22 mouse cellular contexts compared by ENCODE assay signal in genomic region chr9:42080671-42081070, GRCm38 (mm10). TPM values are rescaled to one million over a fixed set of nuclear protein-coding genes. Genes with fewer than 3 reads are reported as not detected.
DNase-seq lines count a peak whose midpoint lies in the region; ATAC-seq and TF ChIP-seq lines count a peak whose summit lies in the region.
"Had no signal": no experiment of that assay in that cellular context is flagged by ENCODE, and none has a peak within 500 bp of the region (broad histone marks: within the 10 kb centered on the region; RNA-seq: fewer than 3 reads in every experiment).

No protein-coding gene starts in this region.

- H3K27ac ChIP-seq in hindbrain, postnatal 0 days, result 0 out of 2 replicates have a peak overlapping the region, but pooled peaks have one; percentile 20
- no peak overlapping the region for H3K27ac ChIP-seq in hindbrain, embryonic 11.5 days (ENCODE audit: low read depth, low read length)
- 0 out of 2 replicates have a peak overlapping the region, but pooled peaks have one; percentile 10 for H3K27ac ChIP-seq in embryonic facial prominence, embryonic 10.5 days (replicated peaks)
- peak overlapping the region; percentile 67 for H3K27ac ChIP-seq in kidney, adult 2 months (ENCODE audit: insufficient read depth, low read depth, low read length)
- H3K27ac ChIP-seq: embryonic facial prominence, embryonic 12.5 days; forebrain, embryonic 13.5 days; liver, embryonic 14.5 days; midbrain, embryonic 12.5 days; stomach, postnatal 0 days had no signal

- H3K36me3 ChIP-seq in hindbrain, postnatal 0 days (ENCODE audit: insufficient read depth, low read length), result no peaks in the 10 kb centered on the region; the same call in 1 of the 2 replicates
- H3K36me3 ChIP-seq in hindbrain, embryonic 11.5 days (ENCODE audit: control insufficient read depth, insufficient read depth, low read length), result no peaks in the 10 kb centered on the region
- H3K36me3 ChIP-seq in embryonic facial prominence, embryonic 10.5 days (replicated peaks), result peaks cover 3% of the 10 kb centered on the region; the same call in 1 of the 2 replicates
- no peaks in the 10 kb centered on the region for H3K36me3 ChIP-seq in kidney, adult 2 months (ENCODE audit: control insufficient read depth, insufficient read depth, low read length)
- H3K36me3 ChIP-seq: embryonic facial prominence, embryonic 12.5 days; midbrain, embryonic 12.5 days had no signal

- no peak for TF ChIP-seq POLR2A in kidney, adult 2 months (IDR thresholded peaks at IDR 0.05; ENCODE audit: low read depth, low read length)

- no peaks in the 10 kb centered on the region for H3K27me3 ChIP-seq in hindbrain, postnatal 0 days (ENCODE audit: insufficient read depth, low read length)
- H3K27me3 ChIP-seq in hindbrain, embryonic 11.5 days (ENCODE audit: control insufficient read depth, insufficient read depth, low read length), result no peaks in the 10 kb centered on the region
- no peaks in the 10 kb centered on the region for H3K27me3 ChIP-seq in embryonic facial prominence, embryonic 10.5 days (replicated peaks; ENCODE audit: low read depth, poor library complexity, severe bottlenecking)
- H3K27me3 ChIP-seq in kidney, adult 2 months (replicated peaks; ENCODE audit: control insufficient read depth, insufficient read depth, low read length), result no peaks in the 10 kb centered on the region
- H3K27me3 ChIP-seq: embryonic facial prominence, embryonic 12.5 days; forebrain, embryonic 13.5 days had no signal

- no peak overlapping the region for H3K4me3 ChIP-seq in hindbrain, postnatal 0 days (ENCODE audit: low read length)
- H3K4me3 ChIP-seq in hindbrain, embryonic 11.5 days (ENCODE audit: low read depth, low read length), result no peak overlapping the region
- H3K4me3 ChIP-seq in embryonic facial prominence, embryonic 10.5 days, result no peak overlapping the region
- H3K4me3 ChIP-seq in kidney, adult 2 months (ENCODE audit: insufficient read depth, low read depth, low read length), result no peak overlapping the region
- H3K4me3 ChIP-seq: embryonic facial prominence, embryonic 12.5 days; erythroblast, embryonic 14.5 days; forebrain, embryonic 13.5 days; midbrain, embryonic 12.5 days had no signal

- H3K9ac ChIP-seq in hindbrain, postnatal 0 days (replicated peaks; ENCODE audit: low read length), result no peak overlapping the region
- no peak overlapping the region for H3K9ac ChIP-seq in hindbrain, embryonic 11.5 days (ENCODE audit: low read depth, low read length)
- H3K9ac ChIP-seq: embryonic facial prominence, embryonic 12.5 days; forebrain, embryonic 13.5 days; liver, embryonic 14.5 days; lung, embryonic 14.5 days; midbrain, embryonic 12.5 days had no signal

- H3K4me2 ChIP-seq in hindbrain, postnatal 0 days (ENCODE audit: low read depth, low read length), result no peak overlapping the region
- no peak overlapping the region for H3K4me2 ChIP-seq in hindbrain, embryonic 11.5 days (replicated peaks; ENCODE audit: low read depth, low read length)
- H3K4me2 ChIP-seq: embryonic facial prominence, embryonic 12.5 days; forebrain, embryonic 13.5 days; lung, embryonic 14.5 days; midbrain, embryonic 12.5 days had no signal

- no peak for DNase-seq in hindbrain, postnatal 0 days (ENCODE audit: low spot score)
- DNase-seq in hindbrain, embryonic 11.5 days (ENCODE audit: low spot score), result no peak
- DNase-seq in embryonic facial prominence, embryonic 10.5 days (ENCODE audit: low spot score), result no peak
- peak; percentile 90 for DNase-seq in kidney, adult 2 months
- DNase-seq in kidney, postnatal 14 days, result peak; percentile 72
- no peak for DNase-seq in thymus, postnatal 14 days
- no peak for DNase-seq in spleen, postnatal 36 days (ENCODE audit: low spot score in 2 of 2)
- DNase-seq: adrenal gland, adult 2 months; cerebellum, adult 11 months; cerebellum, postnatal 10 days; heart, postnatal 36 days; lung, embryonic 14.5 days; right cerebral cortex, adult 18-20 months had no signal

- H3K4me1 ChIP-seq in hindbrain, postnatal 0 days (ENCODE audit: insufficient read depth, low read length), result no peaks in the 10 kb centered on the region
- H3K4me1 ChIP-seq in hindbrain, embryonic 11.5 days (replicated peaks; ENCODE audit: control insufficient read depth, insufficient read depth, low read length), result no peaks in the 10 kb centered on the region
- no peaks in the 10 kb centered on the region for H3K4me1 ChIP-seq in embryonic facial prominence, embryonic 10.5 days
- peaks cover 2% of the 10 kb centered on the region; the same call in 1 of the 2 replicates for H3K4me1 ChIP-seq in kidney, adult 2 months (ENCODE audit: control insufficient read depth, insufficient read depth, low read length)
- H3K4me1 ChIP-seq: forebrain, embryonic 13.5 days had no signal

- no peak for ATAC-seq in hindbrain, postnatal 0 days
- ATAC-seq in hindbrain, embryonic 11.5 days (ENCODE audit: low FRiP score), result no peak
- ATAC-seq: forebrain, embryonic 13.5 days; hindbrain, embryonic 16.5 days; intestine, embryonic 16.5 days had no signal

- no peak for TF ChIP-seq CTCF in hindbrain, postnatal 0 days (IDR thresholded peaks at IDR 0.05; ENCODE audit: low read depth)
- TF ChIP-seq CTCF in kidney, adult 2 months (conservative IDR thresholded peaks at IDR 0.05; ENCODE audit: insufficient read depth, insufficient read length, low read depth, low read length), result no peak

- H3K9me3 ChIP-seq in hindbrain, postnatal 0 days (ENCODE audit: low read length), result no peaks in the 10 kb centered on the region
- H3K9me3 ChIP-seq in hindbrain, embryonic 11.5 days (ENCODE audit: control insufficient read depth, low read length), result no peaks in the 10 kb centered on the region
- H3K9me3 ChIP-seq in embryonic facial prominence, embryonic 10.5 days, result no peaks in the 10 kb centered on the region
- H3K9me3 ChIP-seq: embryonic facial prominence, embryonic 12.5 days; forebrain, embryonic 13.5 days; midbrain, embryonic 12.5 days had no signal

- 66% methylated on average over 9 of the region's 9 CpGs for WGBS in hindbrain, postnatal 0 days
- 80% methylated on average over 9 of the region's 9 CpGs for WGBS in hindbrain, embryonic 11.5 days
- 82% methylated on average over 9 of the region's 9 CpGs for WGBS in embryonic facial prominence, embryonic 10.5 days
- WGBS in kidney, adult 2 months, result 33% methylated on average over 9 of the region's 9 CpGs

RNA-seq across cellular contexts. Expression of gene Sorl1, which starts 43.4 kb away (rescaled TPM):
- total RNA-seq in hindbrain, postnatal 0 days (2014; rRNA removed), result 25.6 and 27.7 TPM in 2 replicates
- polyA plus RNA-seq in hindbrain, postnatal 0 days (2015; fragmentation: Nextera tagmentation; extraction: Ambion mirVana), result 8.2 and 9.1 TPM in 2 replicates
- polyA plus RNA-seq in hindbrain, embryonic 11.5 days (2014; fragmentation: Nextera tagmentation; extraction: Ambion mirVana), result 7.4 and 7.6 TPM in 2 replicates
- polyA plus RNA-seq in embryonic facial prominence, embryonic 10.5 days (2016; fragmentation: Nextera tagmentation; extraction: Ambion mirVana), result 3.9 and 7.0 TPM in 2 replicates
- 58.1 and 80.7 TPM in 2 replicates for polyA plus RNA-seq in kidney, adult 2 months (2012; rRNA removed)
- total RNA-seq: MEL had no signal

Comparison
In these comparisons a context has a peak if more than half of its experiments do, and no peak if none do; other contexts are left out.
1. DNase-seq: peak in kidney, adult 2 months (single experiment) and kidney, postnatal 14 days (single experiment); none in hindbrain, postnatal 0 days (single experiment), hindbrain, embryonic 11.5 days (single experiment), embryonic facial prominence, embryonic 10.5 days (single experiment), thymus, postnatal 14 days (single experiment) and spleen, postnatal 36 days (0 of 2).